Mouse (Mus musculus): ENCODE results near the gene Pdia3. TPM values are rescaled to one million over a fixed set of nuclear protein-coding genes. Genes with fewer than 3 reads are reported as not detected.
"Not testable (repeated sequence)": the region's sequence is repeated elsewhere in the genome, so short reads cannot be mapped to it uniquely, and the experiment has no call there.

Pdia3 gene
- polyA plus RNA-seq, 1 experiment = 331 TPM

DNA sequence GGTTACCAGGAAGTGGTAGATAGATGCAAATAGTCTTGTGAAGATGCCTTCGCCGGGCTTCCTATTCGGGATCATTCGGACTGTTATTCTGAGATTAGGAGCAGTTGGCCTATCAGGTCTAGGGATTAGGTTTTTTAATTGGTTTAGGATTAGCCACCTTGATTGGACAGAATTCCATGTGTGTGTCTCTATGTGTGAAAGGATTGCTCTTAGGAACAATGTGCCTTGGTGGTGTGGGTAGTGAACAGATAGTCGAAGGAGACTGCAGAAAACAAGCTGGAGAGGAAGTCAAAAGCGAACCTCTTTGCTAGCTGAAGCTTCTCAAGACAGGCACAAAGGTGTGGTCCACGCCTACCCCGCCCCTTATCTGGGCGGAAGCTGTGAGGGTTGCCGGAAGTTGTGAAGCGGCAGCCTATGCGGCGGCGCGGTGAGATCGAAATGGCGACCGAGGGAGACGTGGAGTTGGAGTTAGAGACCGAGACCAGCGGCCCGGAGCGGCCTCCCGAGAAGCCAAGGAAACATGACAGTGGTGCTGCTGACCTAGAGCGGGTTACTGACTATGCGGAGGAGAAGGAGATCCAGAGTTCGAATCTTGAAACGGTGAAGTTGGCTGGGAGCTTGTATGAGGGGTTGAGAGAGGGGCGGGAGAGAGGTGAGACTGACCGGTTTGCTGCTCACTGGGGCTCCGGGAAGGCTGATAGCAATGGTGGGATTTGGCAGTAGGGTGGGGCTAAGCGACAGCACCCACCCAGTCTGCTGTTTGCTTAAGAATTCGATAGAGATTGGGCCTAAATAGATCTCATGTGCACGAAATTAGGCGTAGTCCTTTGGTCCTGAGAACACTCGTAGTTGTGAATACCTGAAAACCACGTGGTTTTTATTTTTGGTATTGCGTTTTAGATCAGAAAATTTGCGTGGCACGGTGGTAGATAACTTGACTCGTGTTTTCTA lies 43.4 kb downstream of the Pdia3 start, which contains the start of gene Serinc4:
Serinc4 (minus strand) TSS at position 90 of the 951 bp plus-strand sequence.
- WGBS = 3% methylated on average over 41 of the region's 41 CpGs
- H3K27ac ChIP-seq (ENCODE audit: insufficient read depth, low read depth, low read length) = no peak within 1 kb of the TSS
- H3K4me3 ChIP-seq (ENCODE audit: insufficient read depth, low read depth, low read length) = peak within 1 kb of the TSS; percentile 75
- TF ChIP-seq CTCF (IDR thresholded peaks at IDR 0.05; ENCODE audit: insufficient read depth, low read depth, low read length) = no peak
- TF ChIP-seq POLR2A (IDR thresholded peaks at IDR 0.05; ENCODE audit: insufficient read depth, low read depth, low read length) = peak; percentile 67
- H3K4me1 ChIP-seq (ENCODE audit: control insufficient read depth, insufficient read depth, low read length) = peaks cover 2% of the 10 kb centered on the region

- no peak overlapping the region for H3K27ac ChIP-seq (ENCODE audit: insufficient read depth, low read depth, low read length)
- TF ChIP-seq POLR2A (IDR thresholded peaks at IDR 0.05; ENCODE audit: insufficient read depth, low read depth, low read length) (no peak), CTCF (IDR thresholded peaks at IDR 0.05; ENCODE audit: insufficient read depth, low read depth, low read length) (no peak)
- H3K4me3 ChIP-seq (ENCODE audit: insufficient read depth, low read depth, low read length) = no peak overlapping the region
- 48% methylated on average over 2 of the region's 2 CpGs for WGBS
- H3K4me1 ChIP-seq (ENCODE audit: control insufficient read depth, insufficient read depth, low read length) = no peaks in the 10 kb centered on the region; the same call in 1 of the 2 replicates
Observed at GRCm38 (mm10) chr2:121460071-121460470, 46.5 kb downstream of the Pdia3 start.

GRCm38 (mm10) chr2:121468982-121469381 lies 55.4 kb downstream of the Pdia3 start:
- 88% methylated on average over 1 of the region's 6 CpGs for WGBS
- not testable (repeated sequence) for H3K27ac ChIP-seq (ENCODE audit: insufficient read depth, low read depth, low read length); H3K4me1 ChIP-seq (ENCODE audit: control insufficient read depth, insufficient read depth, low read length); H3K4me3 ChIP-seq (ENCODE audit: insufficient read depth, low read depth, low read length)

- 91% methylated on average over 3 of the region's 3 CpGs for WGBS
- H3K4me3 ChIP-seq (ENCODE audit: insufficient read depth, low read depth, low read length) = not testable (repeated sequence)
Observed at GRCm38 (mm10) chr2:121472783-121473182, 59.2 kb downstream of the Pdia3 start.

GRCm38 (mm10) chr2:121473301-121474179 lies 60.0 kb downstream of the Pdia3 start, which contains the start of gene Mfap1b:
Mfap1b (minus strand) TSS chr2:121474067.
- H3K27ac ChIP-seq (ENCODE audit: insufficient read depth, low read depth, low read length) = peak within 1 kb of the TSS; percentile 8; the same call in 1 of the 2 replicates
- TF ChIP-seq POLR2A (IDR thresholded peaks at IDR 0.05; ENCODE audit: insufficient read depth, low read depth, low read length) = peak; percentile 59
- peak within 1 kb of the TSS; percentile 70 for H3K4me3 ChIP-seq (ENCODE audit: insufficient read depth, low read depth, low read length)
- H3K4me1 ChIP-seq (ENCODE audit: control insufficient read depth, insufficient read depth, low read length) = not testable (repeated sequence)
- 5% methylated on average over 40 of the region's 41 CpGs for WGBS

More at GRCm38 (mm10) chr2:121472783-121473182, 59.2 kb downstream of the Pdia3 start:
- H3K4me1 ChIP-seq (ENCODE audit: control insufficient read depth, insufficient read depth, low read length); H3K27ac ChIP-seq (ENCODE audit: insufficient read depth, low read depth, low read length): not testable (repeated sequence)

GRCm38 (mm10) chr2:121474180-121474535 lies 60.6 kb downstream of the Pdia3 start:
- Histone ChIP-seq H3K4me3 (ENCODE audit: insufficient read depth, low read depth, low read length) (peak overlapping the region; percentile 70), H3K27ac (ENCODE audit: insufficient read depth, low read depth, low read length) (peak overlapping the region; percentile 8; the same call in 1 of the 2 replicates), H3K4me1 (ENCODE audit: control insufficient read depth, insufficient read depth, low read length) (no peaks in the 10 kb centered on the region)
- 33% methylated on average over 8 of the region's 8 CpGs for WGBS
- TF ChIP-seq POLR2A (IDR thresholded peaks at IDR 0.05; ENCODE audit: insufficient read depth, low read depth, low read length) = no peak
- no peak for TF ChIP-seq CTCF (IDR thresholded peaks at IDR 0.05; ENCODE audit: insufficient read depth, low read depth, low read length)

GRCm38 (mm10) chr2:121475306-121475705 lies 61.7 kb downstream of the Pdia3 start:
- H3K27ac ChIP-seq (ENCODE audit: insufficient read depth, low read depth, low read length); H3K4me3 ChIP-seq (ENCODE audit: insufficient read depth, low read depth, low read length); H3K4me1 ChIP-seq (ENCODE audit: control insufficient read depth, insufficient read depth, low read length): not testable (repeated sequence)
- WGBS = 98% methylated on average over 2 of the region's 2 CpGs

- Histone ChIP-seq H3K4me3 (ENCODE audit: insufficient read depth, low read depth, low read length) (no peak overlapping the region), H3K4me1 (ENCODE audit: control insufficient read depth, insufficient read depth, low read length) (no peaks in the 10 kb centered on the region; the same call in 1 of the 2 replicates), H3K27ac (ENCODE audit: insufficient read depth, low read depth, low read length) (no peak overlapping the region)
- TF ChIP-seq POLR2A (IDR thresholded peaks at IDR 0.05; ENCODE audit: insufficient read depth, low read depth, low read length) = no peak
- no peak for TF ChIP-seq CTCF (IDR thresholded peaks at IDR 0.05; ENCODE audit: insufficient read depth, low read depth, low read length)
- whole genome bisulfite sequencing = 75% methylated on average over 3 of the region's 3 CpGs
Observed at GRCm38 (mm10) chr2:121477491-121478266, 64.1 kb downstream of the Pdia3 start.
